Mouse (Mus musculus) cerebellum, adult 11 months (tissue): ENCODE data around the gene Taf4.
A peak's percentile ranks its signal among the peaks of the same experiment; 100 is the strongest.

Source experiments
- DNase-seq: peaks from one replicate; pipeline ENCODE4 v3.0.0; 2022

Taf4 gene

DNA sequence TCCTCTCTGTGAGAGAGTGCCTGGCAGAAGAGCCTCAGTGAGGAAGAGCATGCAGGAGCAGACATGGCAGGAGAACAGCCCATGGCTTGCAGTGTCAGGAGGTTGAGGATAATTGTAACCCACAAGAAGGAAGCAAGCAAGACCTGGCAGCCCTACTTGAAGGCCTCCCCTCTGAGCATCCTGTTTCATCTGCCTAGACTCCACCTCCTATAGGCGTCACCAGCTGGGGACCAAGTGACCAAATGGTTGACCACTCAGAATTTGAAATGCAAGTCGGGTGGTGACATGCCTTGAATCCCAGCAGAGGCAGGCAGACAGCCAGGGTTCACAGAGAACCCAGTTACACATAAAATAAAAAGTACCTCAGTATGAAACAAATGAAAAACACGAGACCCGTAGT is 4.2 kb upstream of the Taf4 start:
- DNase-seq: no peak

- DNase-seq: no peak
These were observed 3.4 kb upstream of the Taf4 start for GRCm38 (mm10) chr2:179979836-179980235.

DNA sequence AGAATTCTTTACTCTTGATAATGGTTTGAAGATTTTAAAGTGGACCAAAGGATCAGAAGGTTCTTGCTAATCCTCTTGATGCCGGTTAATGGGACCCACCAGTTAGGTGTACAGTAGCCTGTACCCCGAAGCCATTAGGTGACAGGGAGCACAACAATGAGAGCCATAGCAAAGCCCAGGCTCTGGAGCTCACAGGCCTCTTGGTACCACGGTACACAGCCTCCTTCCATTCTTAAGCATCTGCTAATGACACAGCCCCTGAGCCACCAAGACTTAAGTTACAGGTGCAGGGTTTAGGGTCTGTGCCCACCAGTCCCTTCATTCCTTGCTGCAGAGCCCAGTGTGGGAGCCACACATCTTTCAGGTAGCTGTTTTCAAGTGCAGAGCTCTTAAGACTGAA is 1.8 kb upstream of the Taf4 start:
- DNase-seq: no peak

GRCm38 (mm10) chr2:179977344-179978025 is 1.0 kb upstream of the Taf4 start:
- no peak for DNase-seq

DNA sequence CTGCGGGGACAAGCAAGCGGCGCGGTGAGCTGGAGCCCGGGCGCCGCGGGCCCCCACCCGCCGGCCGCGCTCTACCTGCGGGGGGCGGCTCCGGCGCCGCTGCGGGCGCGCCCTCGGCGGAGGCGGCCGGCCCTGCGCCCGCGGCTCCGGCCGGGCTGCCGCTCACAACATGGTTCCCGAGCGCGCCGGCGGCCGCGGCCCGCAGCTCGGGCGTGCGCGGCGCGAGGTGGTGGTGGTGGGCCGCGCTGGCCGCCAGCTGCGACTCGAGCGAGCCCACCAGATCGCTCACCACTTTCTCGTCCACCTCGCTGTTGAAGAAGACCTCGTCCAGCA is 185 bp downstream of the Taf4 start:
- DNase-seq: no peak

GRCm38 (mm10) chr2:179975851-179976250 is 595 bp downstream of the Taf4 start:
- no peak for DNase-seq

DNA sequence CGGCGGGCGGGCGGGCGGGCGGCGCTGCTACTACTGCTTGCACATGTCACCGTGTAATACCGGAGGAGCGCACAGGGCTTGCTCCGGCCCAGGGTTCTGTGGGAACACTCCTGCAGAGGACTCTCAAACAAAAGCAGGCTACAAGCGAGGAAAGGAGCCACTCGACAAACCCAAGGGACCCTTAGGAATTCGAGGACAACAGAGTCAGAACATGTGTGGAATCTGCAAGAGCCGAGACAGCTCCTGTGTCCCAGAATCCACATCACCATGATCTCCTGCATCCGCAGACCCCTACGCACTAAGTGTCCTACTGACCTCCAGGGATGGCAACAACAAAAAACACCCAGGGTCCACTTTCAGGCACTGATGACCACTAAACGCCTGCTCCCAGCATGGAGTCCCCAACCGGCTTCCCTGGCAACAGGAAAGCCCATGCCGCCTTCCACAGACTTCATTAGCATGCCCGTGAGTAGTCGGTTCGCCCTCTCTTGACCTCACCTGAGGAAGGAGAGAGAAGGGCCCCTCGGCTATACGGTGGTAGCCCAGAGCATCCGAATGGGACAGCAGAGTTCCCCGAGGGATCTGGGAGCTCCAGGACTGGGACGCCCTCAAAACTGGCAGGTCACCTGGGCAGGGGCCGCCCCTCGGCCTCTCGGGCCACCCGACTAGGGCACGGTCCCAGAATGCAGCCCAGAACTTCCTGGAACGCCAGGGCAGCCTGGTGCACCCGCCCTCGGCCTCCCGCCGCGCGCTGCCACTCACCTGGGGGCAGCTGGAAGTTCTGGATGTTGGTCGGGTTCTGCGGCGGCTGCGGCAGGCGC is 1.6 kb downstream of the Taf4 start:
- DNase-seq: peak; percentile 54

DNA sequence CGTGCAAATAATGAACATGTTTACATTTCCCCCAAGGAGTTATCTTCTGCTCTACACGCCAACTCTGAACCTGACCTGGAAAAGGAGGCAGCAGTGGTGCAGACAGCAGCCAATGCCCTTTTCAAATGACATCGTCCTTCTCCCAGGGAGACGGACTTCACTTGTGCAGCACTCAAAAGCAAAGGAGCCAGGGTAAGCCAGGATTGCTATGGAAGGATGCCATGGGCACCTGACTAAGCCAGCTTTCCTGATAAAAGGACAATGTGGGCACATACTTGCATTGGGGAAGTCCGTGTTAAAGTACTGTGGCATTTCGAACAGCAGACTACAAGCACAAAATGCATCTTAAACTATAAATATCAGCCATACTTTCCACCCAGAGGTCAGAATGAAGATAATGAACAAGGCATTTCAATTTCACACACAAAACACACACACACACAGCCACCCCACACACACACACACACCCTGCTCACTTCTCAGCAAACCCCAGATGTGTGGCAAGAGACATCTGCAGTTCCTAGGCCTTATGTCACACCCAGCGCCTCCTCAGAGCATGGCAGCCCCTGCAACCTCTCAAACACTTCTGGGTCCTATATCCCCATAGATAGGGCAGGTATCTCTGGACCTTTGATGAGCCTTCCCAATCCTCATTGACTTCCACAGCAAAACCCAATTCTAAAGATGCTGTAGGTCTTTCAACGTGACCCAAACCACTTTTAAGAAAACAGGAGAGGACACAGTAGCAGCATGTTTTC is 2.4 kb downstream of the Taf4 start:
- no peak for DNase-seq

- DNase-seq: no peak
These were observed 4.0 kb downstream of the Taf4 start for GRCm38 (mm10) chr2:179972406-179972805.

DNA sequence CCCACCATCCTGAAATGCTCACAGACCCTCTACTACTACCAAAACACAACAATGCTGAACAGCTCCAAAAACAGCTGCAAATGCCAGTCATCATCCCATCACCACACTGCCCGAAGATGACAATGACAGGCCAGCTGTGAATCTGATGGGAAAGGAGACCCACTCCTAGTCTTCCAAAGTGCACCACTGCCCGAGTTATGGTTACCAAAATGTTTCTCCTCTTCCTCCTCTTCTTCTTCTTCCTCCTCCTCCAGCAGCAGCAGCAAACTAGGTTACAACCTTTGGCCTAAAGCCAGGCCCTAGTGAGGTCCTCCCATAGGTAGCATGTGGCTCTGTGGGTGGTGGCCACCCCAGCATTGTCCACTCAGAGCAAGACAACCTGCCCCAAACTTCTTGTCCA is 4.6 kb downstream of the Taf4 start:
- no peak for DNase-seq

DNA sequence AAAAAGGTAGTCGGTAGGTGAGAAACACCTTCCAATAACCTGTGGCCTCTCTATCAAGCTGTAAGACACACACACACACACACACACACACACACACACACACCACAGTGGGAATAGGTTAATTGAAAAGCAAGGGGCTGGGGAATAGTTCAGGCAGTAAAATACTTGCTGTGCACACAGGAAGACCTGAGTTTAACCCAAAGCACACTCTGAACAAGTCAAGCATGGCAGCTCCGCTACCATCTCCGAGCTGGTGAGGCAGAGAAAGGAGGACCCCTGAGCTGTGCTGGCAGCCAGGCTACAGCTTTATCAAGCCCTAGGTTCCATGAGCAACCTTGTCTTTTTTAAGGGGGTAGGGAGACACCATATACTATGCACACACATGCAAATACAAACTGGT is 7.3 kb downstream of the Taf4 start:
- DNase-seq: no peak

GRCm38 (mm10) chr2:179967633-179968032 is 8.8 kb downstream of the Taf4 start:
- no peak for DNase-seq

GRCm38 (mm10) chr2:179961420-179961819 is 15.0 kb downstream of the Taf4 start:
- DNase-seq: no peak

DNA sequence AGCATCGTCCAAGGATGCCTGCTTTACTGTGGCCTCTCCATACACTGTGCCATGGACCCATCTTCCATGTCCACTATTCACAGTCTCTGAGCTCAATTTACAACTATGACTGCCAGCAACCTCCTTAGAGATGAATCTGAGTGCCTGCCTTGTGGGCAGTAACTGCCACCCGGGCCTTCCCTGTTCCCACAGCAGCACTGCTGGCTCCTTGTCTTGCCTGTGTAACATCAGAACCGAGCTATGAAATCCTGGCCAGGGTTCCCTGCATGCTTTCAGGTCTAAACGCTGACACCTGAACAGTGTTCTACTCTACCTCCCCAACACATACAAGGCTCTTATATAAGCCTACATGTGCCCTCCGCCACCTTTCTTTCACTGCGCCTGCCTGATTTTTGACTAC is 16.1 kb downstream of the Taf4 start:
- no peak for DNase-seq

GRCm38 (mm10) chr2:179959391-179959790 is 17.1 kb downstream of the Taf4 start:
- no peak for DNase-seq

DNA sequence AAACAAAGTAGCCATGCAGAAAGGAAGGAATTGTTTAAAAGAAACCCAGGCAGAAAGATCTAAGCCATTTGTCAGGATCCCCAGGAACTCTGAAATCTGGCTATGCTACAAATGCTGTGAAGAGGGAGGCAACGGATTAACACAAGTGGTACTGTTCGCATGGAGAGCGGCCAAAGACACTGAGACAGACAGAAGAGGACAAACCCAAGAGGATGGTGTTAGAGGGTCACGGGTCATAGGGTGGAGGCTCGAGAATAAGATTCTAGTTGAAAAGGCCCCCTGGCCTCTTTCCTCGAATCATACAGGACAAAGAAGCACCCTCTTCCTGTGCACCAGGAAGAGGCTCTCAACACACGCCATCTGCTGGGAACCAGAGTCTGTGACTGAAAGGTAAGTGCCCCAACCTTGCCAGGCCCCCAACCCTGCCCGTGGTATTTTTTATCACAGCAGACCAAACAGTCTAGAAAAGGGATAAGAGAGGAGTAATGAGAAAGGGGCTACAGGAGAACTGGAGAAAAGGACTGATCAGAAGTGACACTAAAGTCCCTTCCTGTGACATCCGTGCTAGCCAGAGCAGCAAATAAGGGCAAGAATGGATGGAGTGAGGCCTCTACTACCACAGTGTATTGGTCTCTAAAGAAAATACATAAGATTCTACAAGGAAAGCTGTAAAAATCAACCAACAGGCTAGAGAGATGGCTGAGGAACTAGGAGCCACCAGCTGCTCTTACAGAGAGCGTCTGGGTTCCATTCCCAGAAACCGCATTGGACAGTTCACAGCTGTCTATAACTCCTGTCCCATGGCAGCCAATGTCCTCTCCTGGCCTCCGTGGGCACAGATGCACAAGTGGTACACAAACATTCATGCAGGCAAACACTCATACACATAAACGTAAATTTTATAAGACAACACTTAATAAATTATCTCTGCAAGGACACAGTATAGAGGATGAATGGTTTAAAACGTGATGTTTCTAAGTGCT is 24.6 kb downstream of the Taf4 start:
- no peak for DNase-seq

- DNase-seq: no peak
These were observed 27.6 kb downstream of the Taf4 start for GRCm38 (mm10) chr2:179948820-179949219.

- no peak for DNase-seq
These were observed 28.8 kb downstream of the Taf4 start for GRCm38 (mm10) chr2:179947607-179948006.

- no peak for DNase-seq
These were observed 29.9 kb downstream of the Taf4 start for GRCm38 (mm10) chr2:179946496-179946895.

- no peak for DNase-seq
These were observed 31.4 kb downstream of the Taf4 start for GRCm38 (mm10) chr2:179945051-179945450.

DNA sequence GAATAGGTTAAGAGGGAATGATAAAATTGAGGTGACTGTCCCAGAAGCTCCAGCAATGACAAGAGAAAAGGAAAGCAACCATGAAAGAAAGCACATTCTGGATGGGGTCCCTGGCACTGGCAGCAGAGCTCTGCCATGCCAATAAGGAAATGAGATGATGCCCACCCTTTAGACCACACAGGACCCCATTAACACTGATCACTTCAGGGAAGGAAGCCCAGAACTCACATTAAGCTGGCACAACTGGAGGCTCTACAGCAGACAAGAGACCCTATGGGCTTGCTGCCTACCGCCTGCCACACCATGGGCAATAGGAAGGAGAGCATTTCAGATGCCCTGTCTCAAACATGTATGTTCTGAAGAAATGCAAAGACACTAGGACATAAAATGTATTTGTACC is 34.8 kb downstream of the Taf4 start:
- DNase-seq: no peak

GRCm38 (mm10) chr2:179937091-179937490 is 39.4 kb downstream of the Taf4 start:
- DNase-seq: no peak

DNA sequence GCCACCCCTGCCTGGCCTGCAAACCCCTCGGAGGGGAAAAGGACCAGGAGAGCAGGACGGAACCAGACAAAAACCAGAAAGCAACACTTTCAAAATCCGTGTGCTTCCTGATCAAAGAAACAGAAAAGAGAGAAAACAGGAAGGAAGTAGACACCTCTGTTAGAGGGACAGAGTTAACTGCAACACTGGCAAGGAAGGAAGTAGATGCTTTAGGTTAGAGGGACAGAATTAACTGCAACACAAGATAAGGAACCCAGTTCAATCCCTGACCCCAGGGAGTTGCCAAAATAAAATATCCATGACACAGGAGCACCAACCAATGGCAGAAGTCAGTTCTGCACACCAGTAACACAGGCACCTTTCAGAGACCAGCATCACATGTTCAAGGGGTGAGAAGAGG is 42.3 kb downstream of the Taf4 start:
- DNase-seq: no peak
